In the genomic region with DNA sequence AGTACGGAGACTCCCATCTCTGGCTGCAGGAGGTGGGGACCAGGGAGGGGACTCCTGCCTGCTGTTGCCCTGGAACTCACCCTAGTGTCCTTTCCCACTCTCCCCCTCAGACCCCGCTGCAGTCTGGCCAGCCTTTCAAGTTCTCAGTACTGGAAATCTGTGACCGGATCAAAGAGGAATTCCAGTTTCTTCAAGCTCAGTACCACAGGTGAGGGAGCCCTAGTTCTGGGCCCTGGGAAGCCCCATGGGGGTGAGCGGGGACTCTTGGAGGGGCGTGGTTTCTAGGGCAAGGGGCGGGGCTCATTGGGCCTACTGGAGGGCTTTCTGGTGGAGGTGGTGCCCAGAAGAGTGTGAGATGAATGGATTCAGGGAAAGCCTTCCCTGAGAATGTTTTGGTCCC, we compare ENCODE assay signal across 8 mouse cellular contexts. TPM values are rescaled to one million over a fixed set of nuclear protein-coding genes. Genes with fewer than 3 reads are reported as not detected.
DNase-seq lines count a peak whose midpoint lies in the region; ATAC-seq and TF ChIP-seq lines count a peak whose summit lies in the region.

No protein-coding gene starts in this region.

- no peak for DNase-seq in neural tube, embryonic 11.5 days (ENCODE audit: low spot score)
- no peak for DNase-seq in neural tube, embryonic 10.5 days (ENCODE audit: extremely low spot score, low spot score)
- DNase-seq in embryonic facial prominence, embryonic 11.5 days (ENCODE audit: low spot score) = no peak
- peak; percentile 59 for DNase-seq in induced T-regulatory cell, adult 2 months (ENCODE audit: low read depth)
- DNase-seq in liver, postnatal 0 days = no peak
- DNase-seq in thymus, postnatal 4 days = peak; percentile 68
- no peak for DNase-seq in spleen, postnatal 14 days (ENCODE audit: low spot score in 2 of 2)
- no peak for DNase-seq in embryo, embryonic 9.5 days (ENCODE audit: extremely low spot score)

- TF ChIP-seq CTCF in liver, postnatal 0 days (IDR thresholded peaks at IDR 0.05; ENCODE audit: low read depth) = no peak

- no peaks in the 10 kb centered on the region for H3K9me3 ChIP-seq in neural tube, embryonic 11.5 days (ENCODE audit: control insufficient read depth, low read length)
- no peaks in the 10 kb centered on the region for H3K9me3 ChIP-seq in embryonic facial prominence, embryonic 11.5 days (replicated peaks; ENCODE audit: control insufficient read depth, low read length)
- H3K9me3 ChIP-seq in liver, postnatal 0 days (ENCODE audit: low read length) = no peaks in the 10 kb centered on the region

- peak overlapping the region; percentile 56 for H3K9ac ChIP-seq in neural tube, embryonic 11.5 days (ENCODE audit: low read length)
- H3K9ac ChIP-seq in embryonic facial prominence, embryonic 11.5 days (replicated peaks; ENCODE audit: low read length) = peak overlapping the region; percentile 75
- peak overlapping the region; percentile 64; the same call in 1 of the 2 replicates for H3K9ac ChIP-seq in liver, postnatal 0 days (replicated peaks)

- H3K27ac ChIP-seq in neural tube, embryonic 11.5 days (ENCODE audit: low read depth, low read length) = no peak overlapping the region
- no peak overlapping the region for H3K27ac ChIP-seq in embryonic facial prominence, embryonic 11.5 days (replicated peaks; ENCODE audit: low read depth, low read length)
- no peak overlapping the region for H3K27ac ChIP-seq in liver, postnatal 0 days (ENCODE audit: low read depth)

- peak overlapping the region; percentile 65 for H3K4me2 ChIP-seq in neural tube, embryonic 11.5 days (ENCODE audit: low read depth)
- peak overlapping the region; percentile 88 for H3K4me2 ChIP-seq in embryonic facial prominence, embryonic 11.5 days (ENCODE audit: low read depth, low read length)
- peak overlapping the region; percentile 87 for H3K4me2 ChIP-seq in liver, postnatal 0 days (ENCODE audit: low read depth, low read length)

- H3K27me3 ChIP-seq in neural tube, embryonic 11.5 days (ENCODE audit: control insufficient read depth, insufficient read depth, low read length) = peaks cover 48% of the 10 kb centered on the region
- H3K27me3 ChIP-seq in embryonic facial prominence, embryonic 11.5 days (ENCODE audit: control insufficient read depth, insufficient read depth, low read length) = peaks cover 20% of the 10 kb centered on the region
- peaks cover 13% of the 10 kb centered on the region for H3K27me3 ChIP-seq in liver, postnatal 0 days (ENCODE audit: insufficient read depth, low read length)

- TF ChIP-seq EP300 in liver, postnatal 0 days (IDR thresholded peaks at IDR 0.05; ENCODE audit: low read depth) = no peak

- H3K36me3 ChIP-seq in neural tube, embryonic 11.5 days (ENCODE audit: control insufficient read depth, insufficient read depth, low read length) = no peaks in the 10 kb centered on the region
- no peaks in the 10 kb centered on the region for H3K36me3 ChIP-seq in embryonic facial prominence, embryonic 11.5 days (replicated peaks; ENCODE audit: control insufficient read depth, insufficient read depth, low read depth, low read length)
- H3K36me3 ChIP-seq in liver, postnatal 0 days (replicated peaks; ENCODE audit: insufficient read depth, low read length) = no peaks in the 10 kb centered on the region

- ATAC-seq in neural tube, embryonic 11.5 days (ENCODE audit: insufficient read depth, low FRiP score, low TSS enrichment) = no peak
- no peak for ATAC-seq in embryonic facial prominence, embryonic 11.5 days (replicated peaks; ENCODE audit: insufficient number of reproducible peaks, low FRiP score, low TSS enrichment, low read depth)
- no peak for ATAC-seq in liver, postnatal 0 days

- 2% methylated on average over 6 of the region's 6 CpGs for WGBS in neural tube, embryonic 11.5 days
- 2% methylated on average over 6 of the region's 6 CpGs for WGBS in embryonic facial prominence, embryonic 11.5 days
- WGBS in liver, postnatal 0 days (ENCODE audit: insufficient replicate concordance) = 10% methylated on average over 6 of the region's 6 CpGs

- H3K4me1 ChIP-seq in neural tube, embryonic 11.5 days (ENCODE audit: control insufficient read depth, insufficient read depth, low read length) = peaks cover 17% of the 10 kb centered on the region
- H3K4me1 ChIP-seq in embryonic facial prominence, embryonic 11.5 days (ENCODE audit: control insufficient read depth, insufficient read depth, low read length) = peaks cover 18% of the 10 kb centered on the region
- H3K4me1 ChIP-seq in liver, postnatal 0 days (ENCODE audit: insufficient read depth) = peaks cover 36% of the 10 kb centered on the region

- H3K4me3 ChIP-seq in neural tube, embryonic 11.5 days (ENCODE audit: low read depth, low read length) = peak overlapping the region; percentile 41
- peak overlapping the region; percentile 46 for H3K4me3 ChIP-seq in embryonic facial prominence, embryonic 11.5 days (ENCODE audit: low read depth, low read length)
- peak overlapping the region; percentile 56 for H3K4me3 ChIP-seq in liver, postnatal 0 days (ENCODE audit: low read depth, low read length)

RNA-seq across cellular contexts. Expression of gene Tle2, which starts 1.3 kb away (rescaled TPM):
- 7.0 and 7.3 TPM in 2 replicates for polyA plus RNA-seq in neural tube, embryonic 11.5 days (2014; fragmentation: Nextera tagmentation; extraction: Ambion mirVana)
- polyA plus RNA-seq in embryonic facial prominence, embryonic 11.5 days (2014; fragmentation: Nextera tagmentation; extraction: Ambion mirVana) = 14.1 and 15.3 TPM in 2 replicates
- polyA plus RNA-seq in liver, postnatal 0 days (2015; fragmentation: Nextera tagmentation; extraction: Ambion mirVana) = 1.2 and 2.2 TPM in 2 replicates

RNA-seq across cellular contexts. Expression of gene Aes, which starts 16.4 kb away (rescaled TPM):
- 266 and 278 TPM in 2 replicates for polyA plus RNA-seq in neural tube, embryonic 11.5 days (2014; fragmentation: Nextera tagmentation; extraction: Ambion mirVana)
- 303 and 321 TPM in 2 replicates for polyA plus RNA-seq in embryonic facial prominence, embryonic 11.5 days (2014; fragmentation: Nextera tagmentation; extraction: Ambion mirVana)
- polyA plus RNA-seq in liver, postnatal 0 days (2015; fragmentation: Nextera tagmentation; extraction: Ambion mirVana) = 256 and 266 TPM in 2 replicates

RNA-seq across cellular contexts. Expression of gene Tle6, which starts 25.2 kb away (rescaled TPM):
- polyA plus RNA-seq in neural tube, embryonic 11.5 days (2014; fragmentation: Nextera tagmentation; extraction: Ambion mirVana) = 6.4 and 7.0 TPM in 2 replicates
- polyA plus RNA-seq in embryonic facial prominence, embryonic 11.5 days (2014; fragmentation: Nextera tagmentation; extraction: Ambion mirVana) = 7.1 and 10.7 TPM in 2 replicates
- 2.9 and 3.0 TPM in 2 replicates for polyA plus RNA-seq in liver, postnatal 0 days (2015; fragmentation: Nextera tagmentation; extraction: Ambion mirVana)

RNA-seq across cellular contexts. Expression of gene BC025920, which starts 30.4 kb away (rescaled TPM):
- 0.43 and 0.80 TPM in 2 replicates for polyA plus RNA-seq in neural tube, embryonic 11.5 days (2014; fragmentation: Nextera tagmentation; extraction: Ambion mirVana)
- 0.52 and 0.70 TPM in 2 replicates for polyA plus RNA-seq in embryonic facial prominence, embryonic 11.5 days (2014; fragmentation: Nextera tagmentation; extraction: Ambion mirVana)
- polyA plus RNA-seq in liver, postnatal 0 days (2015; fragmentation: Nextera tagmentation; extraction: Ambion mirVana) = 0.13 TPM in 2 replicates

RNA-seq across cellular contexts. Expression of gene Gna11, which starts 30.7 kb away (rescaled TPM):
- polyA plus RNA-seq in neural tube, embryonic 11.5 days (2014; fragmentation: Nextera tagmentation; extraction: Ambion mirVana) = 74.6 and 78.8 TPM in 2 replicates
- polyA plus RNA-seq in embryonic facial prominence, embryonic 11.5 days (2014; fragmentation: Nextera tagmentation; extraction: Ambion mirVana) = 62.0 and 68.6 TPM in 2 replicates
- polyA plus RNA-seq in liver, postnatal 0 days (2015; fragmentation: Nextera tagmentation; extraction: Ambion mirVana) = 18.3 and 19.2 TPM in 2 replicates

Comparison
In these comparisons a context has a peak if more than half of its experiments do, and no peak if none do; other contexts are left out.
1. DNase-seq: peak in induced T-regulatory cell, adult 2 months (single experiment) and thymus, postnatal 4 days (single experiment); none in neural tube, embryonic 11.5 days (single experiment), neural tube, embryonic 10.5 days (single experiment), embryonic facial prominence, embryonic 11.5 days (single experiment), liver, postnatal 0 days (single experiment), spleen, postnatal 14 days (0 of 2) and embryo, embryonic 9.5 days (single experiment).
2. Peak in every context shown above with its lines, with median percentiles within 50 percentile points of each other: H3K4me2 ChIP-seq, H3K4me3 ChIP-seq and H3K9ac ChIP-seq.